Mouse (Mus musculus): ENCODE results near the gene Hikeshi. TPM values are rescaled to one million over a fixed set of nuclear protein-coding genes. Genes with fewer than 3 reads are reported as not detected.
A peak's percentile ranks its signal among the peaks of the same experiment; 100 is the strongest.

Hikeshi gene
- polyA plus RNA-seq (2016; fragmentation: Nextera tagmentation; extraction: Ambion mirVana), result 124 and 129 TPM in 2 replicates

DNA sequence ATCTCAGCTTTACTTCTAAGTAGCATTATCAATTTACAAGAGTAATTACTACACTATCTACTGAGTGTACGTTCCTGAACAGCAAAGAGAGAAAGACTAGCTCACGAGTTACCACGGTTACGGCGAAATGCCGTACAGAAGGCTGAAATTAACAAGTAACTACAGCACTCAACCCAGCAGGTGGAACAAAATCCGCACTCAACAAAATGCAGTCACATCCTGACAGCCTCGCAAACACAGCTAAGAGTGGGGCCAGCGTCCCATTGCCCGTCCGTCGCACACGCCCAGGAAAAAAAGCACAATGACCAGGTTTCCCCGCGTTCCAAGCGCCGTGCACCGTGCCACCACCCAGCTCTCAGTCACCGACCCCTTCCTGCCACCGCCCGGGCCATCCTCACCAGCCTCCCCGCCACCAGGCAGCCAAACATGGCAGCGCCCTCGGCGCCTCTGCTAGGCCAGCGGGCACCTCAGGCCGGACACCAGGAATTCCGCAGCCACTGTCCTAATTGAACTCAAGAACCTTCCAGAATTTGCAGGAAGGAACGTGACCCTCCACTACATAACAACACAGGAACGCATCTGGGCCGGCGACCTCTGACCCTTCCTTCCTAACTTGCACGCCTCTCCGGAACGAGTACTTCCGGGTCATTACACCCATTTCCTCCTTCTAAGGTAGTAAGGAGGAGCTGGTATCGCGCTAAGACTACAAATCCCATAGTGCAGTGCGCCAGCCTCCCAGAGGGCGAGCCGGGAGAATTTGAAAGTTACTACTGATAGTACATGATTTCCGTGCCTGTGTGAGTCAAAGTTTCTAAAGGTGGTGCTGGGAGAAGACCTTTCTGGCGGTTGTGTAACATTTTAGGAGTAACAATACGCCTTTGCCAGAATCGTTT, at the start of gene Hikeshi:
Gene Hikeshi, minus strand, starts transcription at position 634 of the 893 bp plus-strand sequence.
- H3K27me3 ChIP-seq, result no peaks in the 10 kb centered on the region
- no peaks in the 10 kb centered on the region for H3K36me3 ChIP-seq
- peak; percentile 95 for ATAC-seq (ENCODE audit: insufficient number of reproducible peaks, insufficient read depth, low FRiP score, low TSS enrichment, low read depth)
- peaks cover 8% of the 10 kb centered on the region for H3K4me1 ChIP-seq (replicated peaks)
- H3K9ac ChIP-seq (replicated peaks), result peak within 1 kb of the TSS; percentile 78
- H3K9me3 ChIP-seq, result no peaks in the 10 kb centered on the region
- peak within 1 kb of the TSS; percentile 82 for H3K4me3 ChIP-seq (replicated peaks)
- peak within 1 kb of the TSS; percentile 68 for H3K4me2 ChIP-seq
- under 1% methylated on average over 45 of the region's 45 CpGs for WGBS
- H3K27ac ChIP-seq, result peak within 1 kb of the TSS; percentile 81

- Histone ChIP-seq H3K9me3 (no peaks in the 10 kb centered on the region), H3K4me2 (no peak overlapping the region), H3K27ac (no peak overlapping the region), H3K36me3 (no peaks in the 10 kb centered on the region), H3K9ac (replicated peaks) (no peak overlapping the region), H3K27me3 (no peaks in the 10 kb centered on the region), H3K4me3 (replicated peaks) (no peak overlapping the region), H3K4me1 (replicated peaks) (peaks cover 7% of the 10 kb centered on the region; the same call in 1 of the 2 replicates)
- no peak for ATAC-seq (ENCODE audit: insufficient number of reproducible peaks, insufficient read depth, low FRiP score, low TSS enrichment, low read depth)
Observed at GRCm38 (mm10) chr7:89984421-89984820, 43.4 kb upstream of the Hikeshi start.

DNA sequence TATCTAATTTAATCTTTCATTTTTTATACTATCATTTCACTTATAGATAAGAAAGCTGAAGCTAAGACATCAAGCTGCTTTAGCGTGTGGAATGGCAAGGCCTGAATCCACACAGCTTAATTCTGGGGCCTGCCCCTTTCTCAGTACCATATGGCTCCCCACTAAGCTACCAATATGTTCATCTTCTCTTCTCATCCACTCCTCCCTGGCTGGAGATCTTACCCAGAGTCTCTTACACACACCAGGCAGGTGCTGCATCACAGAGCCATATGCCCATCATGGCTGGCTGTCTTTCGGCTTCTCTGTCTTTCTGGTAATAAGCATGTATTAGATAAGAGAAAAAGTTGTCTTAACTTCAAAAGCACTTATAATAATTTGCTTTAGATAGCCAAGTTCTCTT, 42.4 kb upstream of the Hikeshi start:
- 90% methylated on average over 2 of the region's 2 CpGs for WGBS

GRCm38 (mm10) chr7:89981557-89981956, 40.6 kb upstream of the Hikeshi start:
- Histone ChIP-seq H3K4me1 (replicated peaks) (peaks cover 16% of the 10 kb centered on the region), H3K9ac (replicated peaks) (peak overlapping the region; percentile 86), H3K4me3 (replicated peaks) (peak overlapping the region; percentile 76), H3K27me3 (no peaks in the 10 kb centered on the region), H3K27ac (peak overlapping the region; percentile 100), H3K9me3 (no peaks in the 10 kb centered on the region), H3K4me2 (peak overlapping the region; percentile 68), H3K36me3 (peaks cover 6% of the 10 kb centered on the region; the same call in 1 of the 2 replicates)
- ATAC-seq (ENCODE audit: insufficient number of reproducible peaks, insufficient read depth, low FRiP score, low TSS enrichment, low read depth), result peak; percentile 28; the same call in 1 of the 2 replicates
- WGBS, result 12% methylated on average over 10 of the region's 10 CpGs

More for the DNA sequence above, 42.4 kb upstream of the Hikeshi start:
- ATAC-seq (ENCODE audit: insufficient number of reproducible peaks, insufficient read depth, low FRiP score, low TSS enrichment, low read depth), result no peak
- Histone ChIP-seq H3K9me3 (no peaks in the 10 kb centered on the region), H3K27ac (no peak overlapping the region), H3K27me3 (no peaks in the 10 kb centered on the region), H3K36me3 (no peaks in the 10 kb centered on the region), H3K4me3 (replicated peaks) (no peak overlapping the region), H3K9ac (replicated peaks) (no peak overlapping the region), H3K4me1 (replicated peaks) (peaks cover 15% of the 10 kb centered on the region), H3K4me2 (no peak overlapping the region)

DNA sequence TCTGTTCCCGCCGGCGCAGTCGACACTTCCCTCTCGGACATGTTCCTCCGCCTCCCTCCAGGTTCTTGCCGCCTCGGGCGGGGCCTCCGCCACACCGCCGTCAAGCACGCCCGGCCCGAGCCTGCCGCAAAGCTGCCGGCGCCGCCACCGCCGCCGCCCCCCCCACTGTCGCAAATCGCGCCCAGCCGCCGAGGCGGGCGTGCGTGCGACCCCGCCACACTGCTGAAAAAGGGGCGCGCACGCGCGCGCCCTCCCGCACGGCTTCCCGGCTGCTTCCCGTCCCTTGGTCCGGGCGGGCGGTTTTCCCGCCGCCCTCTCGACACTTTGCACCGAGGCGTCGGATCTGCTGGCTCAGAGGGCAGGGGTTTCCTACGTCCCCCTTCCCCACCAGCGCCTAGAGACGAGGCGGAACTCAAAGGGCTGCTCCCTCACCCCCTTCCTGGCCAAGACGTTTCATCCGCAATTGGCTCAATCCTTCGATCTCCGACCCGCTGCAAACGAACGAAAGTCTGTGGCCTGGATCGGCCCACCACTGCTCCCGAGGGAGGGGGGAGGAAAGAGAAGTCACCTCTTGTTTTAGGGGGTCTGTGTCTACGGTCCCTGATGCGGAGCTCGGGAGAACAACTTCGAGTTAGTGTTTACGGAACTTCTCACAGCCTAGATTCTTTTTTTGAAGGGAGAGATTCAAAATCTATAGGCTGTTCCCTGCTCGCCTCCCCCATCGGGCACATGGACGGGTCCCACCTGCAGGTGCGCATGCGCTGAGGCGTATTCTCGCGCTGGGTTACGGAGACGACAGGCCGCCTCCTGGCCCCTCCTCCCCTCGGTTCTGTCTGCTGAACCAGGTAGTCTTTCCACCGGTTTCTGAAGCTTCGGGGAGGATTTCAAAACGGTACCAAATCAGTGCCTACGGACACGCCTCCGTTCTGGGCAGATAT, 39.8 kb upstream of the Hikeshi start, which contains the start of gene Eed:
Gene Eed, minus strand, starts transcription at position 499 of the 938 bp plus-strand sequence.
- Histone ChIP-seq H3K4me3 (replicated peaks) (peak within 1 kb of the TSS; percentile 76), H3K36me3 (peaks cover 12% of the 10 kb centered on the region), H3K4me1 (replicated peaks) (peaks cover 16% of the 10 kb centered on the region), H3K9me3 (no peaks in the 10 kb centered on the region), H3K9ac (replicated peaks) (peak within 1 kb of the TSS; percentile 86), H3K27me3 (no peaks in the 10 kb centered on the region), H3K27ac (peak within 1 kb of the TSS; percentile 100), H3K4me2 (peak within 1 kb of the TSS; percentile 68)
- ATAC-seq (ENCODE audit: insufficient number of reproducible peaks, insufficient read depth, low FRiP score, low TSS enrichment, low read depth), result peak; percentile 83
- under 1% methylated on average over 79 of the region's 87 CpGs for WGBS

DNA sequence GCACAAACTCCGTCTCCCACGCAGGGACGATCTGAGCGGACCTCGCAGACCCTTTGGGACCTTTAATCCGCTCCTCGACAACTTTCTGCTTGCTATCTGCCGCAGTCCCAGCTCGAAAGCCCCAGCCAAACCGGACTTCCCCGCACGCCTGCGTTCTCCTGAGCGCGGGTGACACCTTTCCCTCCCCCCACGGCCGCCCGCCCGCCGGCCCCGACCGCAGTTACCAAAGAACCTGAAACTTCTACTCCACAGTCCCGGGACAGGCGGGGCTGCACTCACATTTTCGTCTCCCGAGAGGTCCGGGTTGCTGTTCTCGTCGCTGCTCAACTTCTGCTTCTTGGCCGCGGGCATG, 39.1 kb upstream of the Hikeshi start:
- H3K4me2 ChIP-seq, result peak overlapping the region; percentile 68
- no peaks in the 10 kb centered on the region for H3K27me3 ChIP-seq
- H3K4me1 ChIP-seq (replicated peaks), result peaks cover 16% of the 10 kb centered on the region
- peak overlapping the region; percentile 76 for H3K4me3 ChIP-seq (replicated peaks)
- peak overlapping the region; percentile 86 for H3K9ac ChIP-seq (replicated peaks)
- under 1% methylated on average over 31 of the region's 31 CpGs for whole genome bisulfite sequencing
- H3K9me3 ChIP-seq, result no peaks in the 10 kb centered on the region
- H3K36me3 ChIP-seq, result peaks cover 18% of the 10 kb centered on the region
- peak overlapping the region; percentile 100 for H3K27ac ChIP-seq
- ATAC-seq (ENCODE audit: insufficient number of reproducible peaks, insufficient read depth, low FRiP score, low TSS enrichment, low read depth), result no peak

DNA sequence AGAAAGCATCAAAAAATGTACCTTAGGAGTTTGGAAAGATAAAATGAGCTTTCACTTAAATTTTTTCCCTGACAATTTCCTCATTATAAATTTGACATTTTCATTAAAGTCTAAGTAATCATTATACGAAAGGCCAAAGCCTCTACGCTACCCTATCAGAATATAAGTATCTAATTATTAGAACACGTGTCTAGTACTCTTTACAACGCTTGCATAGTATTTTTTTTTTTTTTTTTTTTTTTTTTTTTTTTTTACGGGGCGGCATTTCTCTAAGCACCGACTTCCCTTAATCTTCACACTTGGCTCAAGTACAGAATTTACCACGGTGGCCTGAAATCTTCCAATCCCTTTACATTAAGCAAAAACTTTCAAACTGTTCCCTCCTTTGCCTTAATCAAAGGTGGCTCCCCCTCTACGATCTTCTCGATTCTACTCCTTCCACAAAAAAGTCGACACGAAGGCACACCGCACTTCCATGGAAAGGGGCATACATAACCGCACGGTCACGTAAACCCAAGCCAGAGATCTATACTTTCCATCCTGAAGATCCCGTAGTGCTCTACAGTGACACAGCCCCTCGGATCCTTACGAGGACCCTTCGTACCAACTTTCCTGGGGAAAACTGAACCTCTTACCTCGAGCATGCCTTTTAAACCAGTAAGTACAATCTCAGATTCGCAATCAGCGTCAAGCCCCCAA, 38.6 kb upstream of the Hikeshi start:
- peaks cover 21% of the 10 kb centered on the region for H3K36me3 ChIP-seq
- WGBS, result 4% methylated on average over 23 of the region's 23 CpGs
- H3K9me3 ChIP-seq, result no peaks in the 10 kb centered on the region
- peak overlapping the region; percentile 100 for H3K27ac ChIP-seq
- peak overlapping the region; percentile 76 for H3K4me3 ChIP-seq (replicated peaks)
- peak overlapping the region; percentile 68 for H3K4me2 ChIP-seq
- no peaks in the 10 kb centered on the region for H3K27me3 ChIP-seq
- peak overlapping the region; percentile 86 for H3K9ac ChIP-seq (replicated peaks)
- no peak for ATAC-seq (ENCODE audit: insufficient number of reproducible peaks, insufficient read depth, low FRiP score, low TSS enrichment, low read depth)
- H3K4me1 ChIP-seq (replicated peaks), result peaks cover 16% of the 10 kb centered on the region

DNA sequence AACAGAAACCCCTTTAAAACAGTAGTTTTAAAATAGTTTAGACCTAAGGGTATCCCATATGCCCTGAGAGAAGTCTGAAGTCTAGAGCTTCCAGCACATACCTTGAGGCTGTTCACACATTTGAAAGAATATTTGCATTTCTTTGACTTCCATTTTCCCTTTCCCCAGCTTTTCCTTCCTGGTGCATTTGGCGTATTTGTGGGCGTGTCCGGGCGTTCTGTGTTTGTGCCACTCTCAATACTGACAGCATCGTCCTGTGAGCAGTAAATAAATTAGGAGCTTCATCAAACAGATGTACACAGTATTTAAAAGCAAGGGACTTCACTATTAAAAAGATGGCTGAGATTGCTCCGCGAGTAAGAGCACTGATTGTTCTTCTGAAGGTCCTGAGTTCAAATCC, 35.8 kb upstream of the Hikeshi start:
- H3K36me3 ChIP-seq, result peaks cover 47% of the 10 kb centered on the region

DNA sequence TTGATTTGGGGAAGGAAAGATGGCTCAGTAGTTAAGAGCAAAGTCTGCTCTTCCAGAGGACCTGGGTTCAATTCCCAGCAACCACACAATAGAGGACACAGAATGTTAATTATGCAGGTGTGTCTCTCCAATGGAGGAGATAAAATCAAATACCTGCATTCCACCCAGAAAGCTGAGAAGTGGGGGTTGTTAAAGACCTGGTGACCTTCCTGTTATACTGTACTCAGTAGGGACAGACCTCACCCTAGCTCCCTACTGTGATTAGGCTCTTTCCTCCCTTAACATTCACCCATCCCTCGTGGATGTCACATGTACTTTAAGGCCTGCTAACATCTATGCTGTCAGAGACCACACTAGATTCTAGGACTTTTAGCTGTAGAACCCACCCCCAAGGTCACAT, 34.6 kb upstream of the Hikeshi start:
- WGBS, result 91% methylated on average over 1 of the region's 1 CpGs

More for the DNA sequence above, 35.8 kb upstream of the Hikeshi start:
- Histone ChIP-seq H3K9ac (replicated peaks) (no peak overlapping the region), H3K9me3 (no peaks in the 10 kb centered on the region), H3K27me3 (no peaks in the 10 kb centered on the region), H3K4me3 (replicated peaks) (no peak overlapping the region), H3K4me2 (no peak overlapping the region), H3K27ac (no peak overlapping the region), H3K4me1 (replicated peaks) (peaks cover 13% of the 10 kb centered on the region)
- WGBS, result 94% methylated on average over 7 of the region's 7 CpGs
- no peak for ATAC-seq (ENCODE audit: insufficient number of reproducible peaks, insufficient read depth, low FRiP score, low TSS enrichment, low read depth)

DNA sequence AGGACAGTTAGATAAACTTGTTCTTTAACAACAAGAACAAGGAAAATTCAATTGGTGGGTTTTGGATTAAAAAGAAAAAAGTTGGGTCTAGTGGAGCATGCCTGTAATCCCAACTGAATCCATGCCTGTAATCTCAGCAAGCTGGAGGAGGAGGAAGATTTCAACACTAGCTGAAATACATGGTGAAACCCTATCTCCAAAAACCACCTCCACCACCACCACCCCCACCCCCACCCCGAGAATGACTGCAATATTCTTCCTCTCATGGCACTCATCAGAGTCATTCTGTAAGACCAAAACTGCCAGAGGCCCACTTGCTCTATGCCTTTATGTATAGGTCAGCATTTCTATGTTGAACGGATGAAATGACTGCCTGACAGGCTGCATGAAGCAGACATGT, 26.2 kb upstream of the Hikeshi start:
- Histone ChIP-seq H3K4me1 (replicated peaks) (no peaks in the 10 kb centered on the region), H3K36me3 (peaks cover 87% of the 10 kb centered on the region), H3K4me3 (replicated peaks) (no peak overlapping the region), H3K27ac (no peak overlapping the region), H3K4me2 (no peak overlapping the region), H3K27me3 (no peaks in the 10 kb centered on the region), H3K9me3 (no peaks in the 10 kb centered on the region), H3K9ac (replicated peaks) (no peak overlapping the region)
- no peak for ATAC-seq (ENCODE audit: insufficient number of reproducible peaks, insufficient read depth, low FRiP score, low TSS enrichment, low read depth)
- WGBS, result 81% methylated on average over 2 of the region's 2 CpGs

More for the DNA sequence above, 34.6 kb upstream of the Hikeshi start:
- ATAC-seq (ENCODE audit: insufficient number of reproducible peaks, insufficient read depth, low FRiP score, low TSS enrichment, low read depth), result no peak
- Histone ChIP-seq H3K9me3 (no peaks in the 10 kb centered on the region), H3K4me2 (no peak overlapping the region), H3K4me1 (replicated peaks) (peaks cover 9% of the 10 kb centered on the region), H3K9ac (replicated peaks) (no peak overlapping the region), H3K36me3 (peaks cover 55% of the 10 kb centered on the region), H3K4me3 (replicated peaks) (no peak overlapping the region), H3K27me3 (no peaks in the 10 kb centered on the region), H3K27ac (no peak overlapping the region)

All from limb, embryonic 12.5 days (tissue).